Mouse (Mus musculus) intestine, embryonic 15.5 days (tissue): ENCODE results near the gene Cdsn. TPM values are rescaled to one million over a fixed set of nuclear protein-coding genes. Genes with fewer than 3 reads are reported as not detected.
A peak's percentile ranks its signal among the peaks of the same experiment; 100 is the strongest.
"Not testable (repeated sequence)": the region's sequence is repeated elsewhere in the genome, so short reads cannot be mapped to it uniquely, and the experiment has no call there.

ENCODE experiments used
- ATAC-seq: fragments of 200-750 bp; cut with Nextera tagmentation; 2 replicates; pipeline ENCODE4 v1.8.0; 2017; ENCODE audit warnings: moderate TSS enrichment, moderate library complexity
- H3K27ac ChIP-seq: fragments of 300-500 bp; sonication (generic); 2 replicates; pipeline ENCODE4 v1.5.1; 2015; ENCODE audit warnings: mild to moderate bottlenecking, inconsistent platforms
- H3K27me3 ChIP-seq: fragments of 300-500 bp; sonication (generic); replicated peaks from 2 replicates; pipeline ENCODE4 v1.6.1; 2015; ENCODE audit warnings: inconsistent platforms
- H3K36me3 ChIP-seq: fragments of 300-500 bp; sonication (generic); 2 replicates; pipeline ENCODE4 v1.6.1; 2015; ENCODE audit warnings: inconsistent platforms
- H3K4me1 ChIP-seq: fragments of 300-500 bp; sonication (generic); replicated peaks from 2 replicates; pipeline ENCODE4 v1.6.1; 2015; ENCODE audit warnings: inconsistent platforms
- H3K4me2 ChIP-seq: fragments of 300-500 bp; sonication (generic); replicated peaks from 2 replicates; pipeline ENCODE4 v1.6.1; 2015; ENCODE audit warnings: mild to moderate bottlenecking, inconsistent platforms
- H3K4me3 ChIP-seq: fragments of 300-500 bp; sonication (generic); replicated peaks from 2 replicates; pipeline ENCODE4 v1.5.1; 2015; ENCODE audit warnings: inconsistent platforms
- H3K9ac ChIP-seq: fragments of 300-500 bp; sonication (generic); 2 replicates; pipeline ENCODE4 v1.6.1; 2015; ENCODE audit warnings: inconsistent platforms
- H3K9me3 ChIP-seq: fragments of 300-500 bp; sonication (generic); 2 replicates; pipeline ENCODE4 v1.6.1; 2016; ENCODE audit warnings: inconsistent platforms
- WGBS: fragments of 180-500 bp; shearing (Covaris S2); methylation state at CpG from one replicate; pipeline ENCODE4 v1.1.7; 2015; 5-methylcytosine and 5-hydroxymethylcytosine counted together
- polyA plus RNA-seq: library from polyadenylated mRNA; unstranded; fragments of >200 nt; fragmentation: Nextera tagmentation; extraction: Ambion mirVana; gene quantifications from 2 replicates; pipeline ENCODE4 v1.2.1, GENCODE M21; 2015

Gene Cdsn
- 0.05 TPM in 1 of 2 replicates, not detected in the other for polyA plus RNA-seq

- Histone ChIP-seq H3K4me2 (no peak within 1 kb of the TSS), H3K36me3 (no peaks in the 10 kb centered on the region), H3K9ac (no peak within 1 kb of the TSS), H3K27me3 (no peaks in the 10 kb centered on the region), H3K9me3 (no peaks in the 10 kb centered on the region), H3K27ac (0 out of 2 replicates have a peak within 1 kb of the TSS, but pooled peaks have one; percentile 27), H3K4me3 (no peak within 1 kb of the TSS), H3K4me1 (peaks cover 2% of the 10 kb centered on the region)
- no peak for ATAC-seq
- 80% methylated on average over 10 of the region's 10 CpGs for WGBS
These were observed at the start of gene Cdsn for GRCm38 (mm10) chr17:35551881-35552414. Cdsn (plus strand) TSS chr17:35552128.

DNA sequence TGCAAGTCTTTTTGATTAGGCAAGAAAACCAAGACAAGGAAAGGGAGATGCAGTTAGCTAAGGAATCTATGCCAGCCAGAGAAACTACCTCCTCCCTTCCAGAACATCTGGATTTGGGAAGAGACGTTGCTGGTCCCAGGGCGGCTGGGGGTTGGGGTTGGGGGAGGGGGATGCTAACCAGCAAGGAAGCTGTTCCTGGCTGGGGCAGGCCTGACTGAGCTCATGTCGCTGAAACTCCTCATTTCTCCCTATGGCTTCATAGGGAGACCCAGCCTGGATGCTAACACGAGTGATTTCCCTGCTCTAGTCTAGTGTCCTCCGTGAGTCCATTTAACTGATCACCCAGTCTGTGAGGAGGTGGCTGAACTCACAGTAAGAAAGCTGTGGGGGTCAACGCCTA lies 49.7 kb upstream of the Cdsn start:
- no peaks in the 10 kb centered on the region for H3K4me1 ChIP-seq
- H3K9me3 ChIP-seq: no peaks in the 10 kb centered on the region
- ATAC-seq: no peak
- peaks cover 10% of the 10 kb centered on the region; the same call in 1 of the 2 replicates for H3K27me3 ChIP-seq
- no peak overlapping the region for H3K27ac ChIP-seq
- H3K4me2 ChIP-seq: no peak overlapping the region
- 22% methylated on average over 6 of the region's 6 CpGs for WGBS
- no peak overlapping the region for H3K4me3 ChIP-seq
- H3K9ac ChIP-seq: no peak overlapping the region
- H3K36me3 ChIP-seq: no peaks in the 10 kb centered on the region

GRCm38 (mm10) chr17:35502762-35503161 lies 49.2 kb upstream of the Cdsn start:
- ATAC-seq: no peak
- H3K27ac ChIP-seq: no peak overlapping the region
- H3K9me3 ChIP-seq: no peaks in the 10 kb centered on the region
- no peak overlapping the region for H3K4me2 ChIP-seq
- H3K9ac ChIP-seq: no peak overlapping the region
- WGBS: 52% methylated on average over 5 of the region's 5 CpGs
- H3K4me3 ChIP-seq: no peak overlapping the region
- H3K4me1 ChIP-seq: no peaks in the 10 kb centered on the region
- H3K27me3 ChIP-seq: peaks cover 10% of the 10 kb centered on the region; the same call in 1 of the 2 replicates
- H3K36me3 ChIP-seq: no peaks in the 10 kb centered on the region

DNA sequence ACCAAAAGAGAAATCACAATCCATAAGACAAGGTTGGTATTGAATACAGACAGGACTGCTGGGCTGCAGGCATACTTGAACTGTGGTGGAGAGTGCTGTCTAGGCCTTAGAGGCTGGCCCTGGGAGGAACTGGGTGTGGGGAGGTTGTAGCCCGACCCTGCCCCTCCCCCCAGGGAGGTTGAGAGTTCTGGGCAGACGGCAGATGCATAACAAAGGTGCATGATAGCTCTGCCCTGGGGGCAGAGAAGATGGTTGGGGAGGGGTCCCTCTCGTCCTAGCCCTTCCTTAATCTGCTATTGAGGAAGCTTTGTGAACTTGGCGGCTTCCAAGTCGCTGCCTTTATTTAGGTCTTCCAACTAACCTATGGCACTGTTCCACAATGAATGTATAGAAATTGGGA lies 48.1 kb upstream of the Cdsn start:
- ATAC-seq: no peak
- no peaks in the 10 kb centered on the region for H3K36me3 ChIP-seq
- no peak overlapping the region for H3K27ac ChIP-seq
- H3K4me2 ChIP-seq: no peak overlapping the region
- no peaks in the 10 kb centered on the region for H3K9me3 ChIP-seq
- H3K4me3 ChIP-seq: no peak overlapping the region
- no peak overlapping the region for H3K9ac ChIP-seq
- H3K27me3 ChIP-seq: peaks cover 10% of the 10 kb centered on the region; the same call in 1 of the 2 replicates
- WGBS: 35% methylated on average over 5 of the region's 5 CpGs
- H3K4me1 ChIP-seq: no peaks in the 10 kb centered on the region

- H3K9me3 ChIP-seq: no peaks in the 10 kb centered on the region
- no peak overlapping the region for H3K4me3 ChIP-seq
- no peak overlapping the region for H3K9ac ChIP-seq
- WGBS: 43% methylated on average over 8 of the region's 8 CpGs
- no peak overlapping the region for H3K4me2 ChIP-seq
- ATAC-seq: no peak
- no peaks in the 10 kb centered on the region for H3K36me3 ChIP-seq
- H3K27ac ChIP-seq: no peak overlapping the region
- H3K27me3 ChIP-seq: peaks cover 10% of the 10 kb centered on the region; the same call in 1 of the 2 replicates
- H3K4me1 ChIP-seq: no peaks in the 10 kb centered on the region
These were observed 47.1 kb upstream of the Cdsn start for GRCm38 (mm10) chr17:35504628-35505481.

- no peaks in the 10 kb centered on the region for H3K9me3 ChIP-seq
- no peak within 1 kb of the TSS for H3K4me2 ChIP-seq
- WGBS: 51% methylated on average over 13 of the region's 13 CpGs
- ATAC-seq: no peak
- peaks cover 10% of the 10 kb centered on the region; the same call in 1 of the 2 replicates for H3K27me3 ChIP-seq
- H3K4me3 ChIP-seq: no peak within 1 kb of the TSS
- H3K36me3 ChIP-seq: no peaks in the 10 kb centered on the region
- H3K9ac ChIP-seq: no peak within 1 kb of the TSS
- H3K4me1 ChIP-seq: no peaks in the 10 kb centered on the region
- H3K27ac ChIP-seq: no peak within 1 kb of the TSS
These were observed 46.2 kb upstream of the Cdsn start, which contains the start of gene Pou5f1 for GRCm38 (mm10) chr17:35505776-35506175. Pou5f1 (plus strand) TSS chr17:35506018.

DNA sequence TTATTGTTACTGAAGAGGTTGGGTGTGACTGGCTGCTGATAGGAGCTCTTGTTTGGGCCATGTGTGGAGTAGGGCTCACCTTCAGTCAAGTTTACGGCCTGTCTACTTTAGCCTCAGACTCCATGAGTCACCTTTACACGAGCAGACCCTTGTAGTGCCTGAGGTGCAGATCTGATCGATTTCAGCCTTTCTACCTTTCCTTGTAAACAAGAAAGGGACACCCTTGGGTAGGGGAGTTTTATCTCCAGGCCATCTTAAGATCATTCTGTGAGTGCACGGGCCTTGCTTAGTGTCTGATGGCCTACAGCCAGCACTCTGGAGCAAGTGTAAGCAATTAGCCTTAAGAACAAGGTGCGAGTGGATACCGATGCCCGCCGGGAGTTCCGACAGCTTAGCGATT lies 45.0 kb upstream of the Cdsn start:
- 21% methylated on average over 10 of the region's 10 CpGs for WGBS

GRCm38 (mm10) chr17:35507556-35508260 lies 44.2 kb upstream of the Cdsn start:
- no peaks in the 10 kb centered on the region for H3K36me3 ChIP-seq
- no peaks in the 10 kb centered on the region for H3K9me3 ChIP-seq
- H3K4me2 ChIP-seq: no peak overlapping the region
- 33% methylated on average over 13 of the region's 13 CpGs for WGBS
- ATAC-seq: no peak
- H3K4me3 ChIP-seq: no peak overlapping the region
- peaks cover 10% of the 10 kb centered on the region; the same call in 1 of the 2 replicates for H3K27me3 ChIP-seq
- no peak overlapping the region for H3K27ac ChIP-seq
- H3K4me1 ChIP-seq: no peaks in the 10 kb centered on the region
- no peak overlapping the region for H3K9ac ChIP-seq

More for the DNA sequence above, 45.0 kb upstream of the Cdsn start:
- Histone ChIP-seq H3K9me3 (no peaks in the 10 kb centered on the region), H3K9ac (no peak overlapping the region), H3K27me3 (peaks cover 10% of the 10 kb centered on the region; the same call in 1 of the 2 replicates), H3K36me3 (no peaks in the 10 kb centered on the region), H3K4me1 (no peaks in the 10 kb centered on the region), H3K27ac (no peak overlapping the region), H3K4me3 (no peak overlapping the region), H3K4me2 (no peak overlapping the region)
- ATAC-seq: no peak

DNA sequence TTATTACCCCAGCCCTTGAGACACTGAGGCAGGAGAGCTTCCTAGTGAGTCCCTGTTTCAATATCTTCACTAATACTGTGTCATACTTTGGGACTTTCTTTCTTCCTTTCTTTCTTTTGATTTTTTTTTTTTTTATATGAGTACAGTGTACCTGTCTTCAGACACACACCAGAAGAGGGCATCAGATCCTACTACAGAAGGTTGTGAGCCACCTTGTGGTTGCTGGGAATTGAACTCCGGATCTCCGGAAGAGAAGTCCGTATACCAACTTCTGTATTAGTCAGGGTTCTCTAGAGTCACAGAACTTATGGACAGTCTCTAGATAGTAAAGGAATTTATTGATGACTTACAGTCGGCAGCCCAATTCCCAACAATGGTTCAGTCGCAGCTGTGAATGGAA lies 43.6 kb upstream of the Cdsn start:
- H3K4me2 ChIP-seq, ATAC-seq, H3K4me3 ChIP-seq, H3K36me3 ChIP-seq, H3K9ac ChIP-seq, H3K9me3 ChIP-seq, H3K27ac ChIP-seq, H3K4me1 ChIP-seq: not testable (repeated sequence)
- WGBS: 56% methylated on average over 5 of the region's 5 CpGs
- peaks cover 10% of the 10 kb centered on the region; the same call in 1 of the 2 replicates for H3K27me3 ChIP-seq

- no peak overlapping the region for H3K4me2 ChIP-seq
- peak; percentile 59 for ATAC-seq
- peaks cover 10% of the 10 kb centered on the region; the same call in 1 of the 2 replicates for H3K27me3 ChIP-seq
- no peaks in the 10 kb centered on the region for H3K9me3 ChIP-seq
- H3K36me3 ChIP-seq: no peaks in the 10 kb centered on the region
- WGBS: 22% methylated on average over 8 of the region's 8 CpGs
- no peak overlapping the region for H3K9ac ChIP-seq
- no peak overlapping the region for H3K4me3 ChIP-seq
- H3K27ac ChIP-seq: no peak overlapping the region
- peaks cover under 1% of the 10 kb centered on the region for H3K4me1 ChIP-seq
These were observed 42.6 kb upstream of the Cdsn start for GRCm38 (mm10) chr17:35509284-35509683.

DNA sequence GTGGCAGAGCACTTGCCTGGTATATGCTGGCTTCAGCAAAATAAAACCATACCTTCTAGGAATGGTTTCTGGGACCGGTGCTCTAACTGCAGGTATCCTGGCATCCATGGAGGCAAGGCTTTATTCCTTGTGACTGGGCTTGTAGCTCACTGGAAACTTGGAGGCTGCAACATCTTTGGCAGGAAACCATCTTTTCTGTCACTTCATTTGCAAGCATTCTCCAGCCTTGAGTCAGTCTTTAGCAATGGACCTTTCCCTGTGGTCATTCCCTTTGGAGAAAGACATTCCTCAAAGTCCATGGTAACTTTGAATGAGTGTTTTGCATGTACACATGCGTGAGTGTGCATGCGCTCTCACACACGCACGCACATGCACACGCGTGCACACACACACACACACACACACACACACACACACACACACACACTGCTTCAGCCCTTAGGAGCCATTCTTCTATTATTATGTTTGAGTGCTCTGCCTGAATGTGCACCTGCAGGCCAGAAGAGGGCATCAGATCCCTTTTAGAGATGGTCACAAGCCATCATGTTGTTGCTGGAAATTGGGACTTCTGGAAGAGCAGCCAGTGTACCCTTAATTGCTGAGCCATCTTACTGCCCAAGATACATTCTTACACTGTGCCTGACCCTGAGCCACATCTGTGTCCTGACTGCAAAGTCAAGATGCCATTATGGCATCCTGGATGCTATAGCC lies 38.9 kb upstream of the Cdsn start:
- Histone ChIP-seq H3K4me2 (no peak overlapping the region), H3K9ac (no peak overlapping the region), H3K4me3 (no peak overlapping the region), H3K9me3 (no peaks in the 10 kb centered on the region), H3K36me3 (no peaks in the 10 kb centered on the region), H3K4me1 (peaks cover 18% of the 10 kb centered on the region), H3K27ac (no peak overlapping the region), H3K27me3 (no peaks in the 10 kb centered on the region)
- no peak for ATAC-seq
- 92% methylated on average over 7 of the region's 7 CpGs for WGBS
